ENCODE assay signal across 25 mouse cellular contexts in genomic region chr3:154673326-154673725, GRCm38 (mm10). TPM values are rescaled to one million over a fixed set of nuclear protein-coding genes. Genes with fewer than 3 reads are reported as not detected.
DNase-seq lines count a peak whose midpoint lies in the region; ATAC-seq and TF ChIP-seq lines count a peak whose summit lies in the region.
"Had no signal": no experiment of that assay in that cellular context is flagged by ENCODE, and none has a peak within 500 bp of the region (broad histone marks: within the 10 kb centered on the region; RNA-seq: fewer than 3 reads in every experiment).

No protein-coding gene starts in this region.

- H3K27ac ChIP-seq in intestine, embryonic 14.5 days (ENCODE audit: low read depth): no peak overlapping the region
- no peak overlapping the region for H3K27ac ChIP-seq in intestine, postnatal 0 days (ENCODE audit: low read depth, low read length)
- H3K27ac ChIP-seq: embryonic facial prominence, embryonic 15.5 days; heart, embryonic 10.5 days; hindbrain, embryonic 12.5 days; limb, embryonic 10.5 days had no signal

- no peak overlapping the region for H3K4me3 ChIP-seq in intestine, embryonic 14.5 days (ENCODE audit: low read depth, low read length)
- no peak overlapping the region for H3K4me3 ChIP-seq in intestine, postnatal 0 days (ENCODE audit: low read depth, low read length)
- H3K4me3 ChIP-seq: embryonic facial prominence, embryonic 15.5 days; heart, embryonic 10.5 days; hindbrain, embryonic 12.5 days; limb, embryonic 10.5 days had no signal

- no peaks in the 10 kb centered on the region for H3K9me3 ChIP-seq in intestine, embryonic 14.5 days (ENCODE audit: control insufficient read depth, low read length)
- no peaks in the 10 kb centered on the region for H3K9me3 ChIP-seq in intestine, postnatal 0 days (ENCODE audit: control insufficient read depth)
- H3K9me3 ChIP-seq: embryonic facial prominence, embryonic 15.5 days; heart, embryonic 10.5 days; hindbrain, embryonic 12.5 days; limb, embryonic 10.5 days had no signal

- no peak overlapping the region for H3K4me2 ChIP-seq in intestine, embryonic 14.5 days (ENCODE audit: low read length)
- H3K4me2 ChIP-seq in intestine, postnatal 0 days (replicated peaks; ENCODE audit: low read depth): no peak overlapping the region
- H3K4me2 ChIP-seq: embryonic facial prominence, embryonic 15.5 days; hindbrain, embryonic 12.5 days had no signal

- peak; percentile 51 for DNase-seq in intestine, embryonic 14.5 days (ENCODE audit: low spot score)
- peak; percentile 24 for DNase-seq in thymus, postnatal 14 days
- DNase-seq in thymus, postnatal 0 days (ENCODE audit: low spot score): no peak
- DNase-seq in embryo, embryonic 10.5 days (ENCODE audit: low spot score): peak; percentile 35
- peak; percentile 46 for DNase-seq in retina, embryonic 14.5 days (ENCODE audit: low spot score)
- no peak for DNase-seq in left cerebral cortex, adult 11 months (ENCODE audit: low spot score)
- no peak for DNase-seq in adrenal gland, postnatal 4 days (ENCODE audit: low spot score in 2 of 2)
- DNase-seq: adrenal gland, postnatal 36 days; cerebellum, adult 2 months; gastrocnemius, postnatal 36 days; kidney, adult 9 months; kidney, postnatal 36 days; layer of hippocampus, adult 9-11 months; liver, postnatal 0 days; lung, postnatal 10 days had no signal

- no peak for TF ChIP-seq CTCF in intestine, postnatal 0 days (IDR thresholded peaks at IDR 0.05; ENCODE audit: low read depth)

- ATAC-seq in intestine, embryonic 14.5 days (replicated peaks; ENCODE audit: low FRiP score, low TSS enrichment, low read depth): no peak
- no peak for ATAC-seq in intestine, postnatal 0 days
- ATAC-seq: inflammation-experienced regulatory T-cells, adult 6 months; liver, postnatal 0 days; Patski had no signal

- no peaks in the 10 kb centered on the region for H3K4me1 ChIP-seq in intestine, embryonic 14.5 days (replicated peaks; ENCODE audit: control insufficient read depth, insufficient read depth, low read length)
- 0 out of 2 replicates have a peak, but pooled peaks cover 2% of the 10 kb centered on the region for H3K4me1 ChIP-seq in intestine, postnatal 0 days (replicated peaks; ENCODE audit: control insufficient read depth, insufficient read depth, low read length)
- H3K4me1 ChIP-seq: embryonic facial prominence, embryonic 15.5 days; heart, embryonic 10.5 days had no signal

- H3K36me3 ChIP-seq in intestine, embryonic 14.5 days (ENCODE audit: control insufficient read depth, insufficient read depth, low read length): no peaks in the 10 kb centered on the region
- no peaks in the 10 kb centered on the region for H3K36me3 ChIP-seq in intestine, postnatal 0 days (ENCODE audit: control insufficient read depth, insufficient read depth)
- H3K36me3 ChIP-seq: embryonic facial prominence, embryonic 15.5 days; heart, embryonic 10.5 days; hindbrain, embryonic 12.5 days; limb, embryonic 10.5 days had no signal

- H3K27me3 ChIP-seq in intestine, embryonic 14.5 days (replicated peaks; ENCODE audit: control insufficient read depth, insufficient read depth, low read length): no peaks in the 10 kb centered on the region
- H3K27me3 ChIP-seq in intestine, postnatal 0 days (replicated peaks; ENCODE audit: control insufficient read depth, insufficient read depth, low read length): no peaks in the 10 kb centered on the region
- H3K27me3 ChIP-seq: embryonic facial prominence, embryonic 15.5 days; hindbrain, embryonic 12.5 days; Patski had no signal

- WGBS in intestine, embryonic 14.5 days: 64% methylated on average over 8 of the region's 8 CpGs
- 66% methylated on average over 8 of the region's 8 CpGs for WGBS in intestine, postnatal 0 days

- H3K9ac ChIP-seq in intestine, embryonic 14.5 days (ENCODE audit: low read length): no peak overlapping the region
- no peak overlapping the region for H3K9ac ChIP-seq in intestine, postnatal 0 days (ENCODE audit: low read depth, low read length)
- H3K9ac ChIP-seq: embryonic facial prominence, embryonic 15.5 days; hindbrain, embryonic 12.5 days; liver, postnatal 0 days had no signal

RNA-seq across cellular contexts. Expression of gene Erich3, which starts 9.7 kb away (rescaled TPM):
- 0.09 and 0.55 TPM in 2 replicates for polyA plus RNA-seq in intestine, embryonic 14.5 days (2014; fragmentation: Nextera tagmentation; extraction: Ambion mirVana)
- 0.08 and 0.12 TPM in 2 replicates for polyA plus RNA-seq in intestine, postnatal 0 days (2015; fragmentation: Nextera tagmentation; extraction: Ambion mirVana)
- polyA plus RNA-seq in thymus, postnatal 0 days (2015; fragmentation: Nextera tagmentation; extraction: Ambion mirVana): 0.44 and 0.55 TPM in 2 replicates
- total RNA-seq in adrenal gland, postnatal 4 days (2021): 1 to 10 TPM in 1 of 2 experiments, under 1 TPM in 1; 0.67 to 1.0 TPM
- total RNA-seq: gastrocnemius, postnatal 36 days; megakaryocyte progenitor cell, adult 5-6 weeks had no signal
- polyA plus RNA-seq: inflammation-experienced regulatory T-cells, adult 6 months; liver, adult 2 months; liver, postnatal 0 days; small intestine, adult 2 months had no signal

Comparison
In these comparisons a context has a peak if more than half of its experiments do, and no peak if none do; other contexts are left out.
1. DNase-seq: peak in intestine, embryonic 14.5 days (single experiment), thymus, postnatal 14 days (single experiment), embryo, embryonic 10.5 days (single experiment) and retina, embryonic 14.5 days (single experiment); none in thymus, postnatal 0 days (single experiment), left cerebral cortex, adult 11 months (single experiment) and adrenal gland, postnatal 4 days (0 of 2).